Mouse (Mus musculus) left cerebral cortex, postnatal 25 days (tissue): ENCODE data around the gene Bex1. TPM values are rescaled to one million over a fixed set of nuclear protein-coding genes. Genes with fewer than 3 reads are reported as not detected.
A peak's percentile ranks its signal among the peaks of the same experiment; 100 is the strongest.

Experiments
- DNase-seq, 2 experiments: peaks; one replicate each; pipeline ENCODE4 v3.0.0; 2022; ENCODE audit warnings: low spot score in 2 of 2, mixed read lengths in 1 of 2
- intact Hi-C: fragments of 180-260 bp; cut with DNase I; formaldehyde crosslinking; loops from one replicate; pipeline ENCODE4 v1.15.1; 2025
- microRNA-seq, 2 experiments: library from miRNA; unstranded; fragments of <30 nt; microRNA quantifications; one replicate each; pipeline ENCODE4 v1.2.0; 2022
- total RNA-seq, 2 experiments: library from RNA; stranded (reverse); gene quantifications; 2 replicates each; pipeline ENCODE4 v1.2.3; 2021

Bex1 gene
- total RNA-seq, 2 experiments from 2014 or later: 87.8 to 89.8 TPM

DNA sequence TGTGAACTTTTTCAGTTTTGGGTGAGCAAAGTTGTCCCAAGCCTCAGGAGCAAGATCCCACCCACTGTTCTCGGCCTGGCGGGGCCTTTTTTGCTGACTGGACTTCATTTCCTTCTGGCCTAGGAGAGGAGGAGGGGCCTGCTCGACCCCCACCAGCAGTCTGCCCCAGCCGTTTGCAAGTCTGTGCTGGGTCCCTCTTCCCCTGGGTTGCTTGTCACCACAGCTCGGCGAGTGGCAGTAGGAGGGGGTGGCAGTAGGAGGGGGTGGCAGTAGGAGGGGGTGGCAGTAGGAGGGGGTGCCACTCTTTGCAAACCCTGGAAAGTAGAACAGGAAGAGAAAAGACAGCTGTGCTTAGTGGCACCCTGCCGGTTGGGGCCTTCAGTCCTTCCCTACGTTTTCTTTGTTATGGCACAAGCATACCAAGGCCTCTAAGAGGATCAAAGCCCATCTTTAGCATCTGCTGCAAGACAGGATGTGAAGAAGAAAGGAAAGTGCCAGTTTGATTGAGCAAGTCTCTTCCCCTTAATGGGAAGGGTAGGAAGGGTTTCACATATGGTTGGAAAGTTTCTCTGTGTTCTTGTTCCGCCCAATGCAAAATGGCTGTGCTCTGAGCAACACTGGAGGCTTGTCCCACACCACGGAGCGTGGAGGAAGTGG lies 34.3 kb downstream of the Bex1 start:
- DNase-seq: no peak
- intact Hi-C loops: no loop called here

DNA sequence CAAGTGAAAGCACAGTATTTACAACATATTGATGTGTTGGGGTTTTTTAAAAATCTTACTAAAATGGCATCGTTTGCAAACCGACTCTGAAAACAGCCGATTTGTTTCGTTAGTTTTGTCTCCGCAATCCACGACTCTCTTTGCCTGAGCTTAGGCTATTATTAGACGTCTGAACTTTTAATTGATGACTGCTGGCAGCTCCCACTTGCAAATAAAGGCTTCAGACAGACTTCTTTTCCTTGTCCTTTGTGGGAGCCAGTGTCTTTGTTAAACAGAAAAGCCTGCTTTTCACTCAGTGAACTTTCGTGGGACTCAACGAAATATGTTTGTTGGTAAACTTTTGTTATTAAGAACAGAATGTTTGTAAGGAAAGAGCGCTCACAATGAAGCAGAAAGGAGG lies 42.5 kb downstream of the Bex1 start:
- intact Hi-C loops: no loop called here

DNA sequence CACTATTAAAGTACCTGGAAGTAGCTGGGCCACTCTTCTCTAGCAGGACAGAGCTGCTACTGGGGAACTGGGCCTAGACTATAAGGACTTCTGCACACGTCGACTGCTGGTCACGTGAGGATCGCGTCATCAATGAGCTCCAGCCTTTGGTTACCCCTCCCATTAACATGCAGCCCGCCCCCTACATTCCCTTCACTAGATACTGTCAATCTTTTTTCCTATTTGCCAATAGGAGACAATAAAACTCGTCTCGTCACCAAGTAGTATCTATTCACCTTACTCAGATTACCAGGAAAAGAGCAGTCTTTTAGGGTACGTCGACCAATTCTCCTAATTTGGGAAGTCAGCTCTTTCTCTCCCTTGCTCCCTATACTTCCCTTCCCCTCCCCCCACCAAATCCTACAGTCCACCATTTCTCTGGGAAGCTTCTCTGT lies 43.2 kb downstream of the Bex1 start, which contains the start of gene Tceal8:
Gene Tceal8, minus strand, starts transcription at position 225 of the 434 bp plus-strand sequence.
- DNase-seq: peak; percentile 71 to 89
- intact Hi-C loops: no loop called here

More for the DNA sequence above, 42.5 kb downstream of the Bex1 start:
- no peak for DNase-seq

DNA sequence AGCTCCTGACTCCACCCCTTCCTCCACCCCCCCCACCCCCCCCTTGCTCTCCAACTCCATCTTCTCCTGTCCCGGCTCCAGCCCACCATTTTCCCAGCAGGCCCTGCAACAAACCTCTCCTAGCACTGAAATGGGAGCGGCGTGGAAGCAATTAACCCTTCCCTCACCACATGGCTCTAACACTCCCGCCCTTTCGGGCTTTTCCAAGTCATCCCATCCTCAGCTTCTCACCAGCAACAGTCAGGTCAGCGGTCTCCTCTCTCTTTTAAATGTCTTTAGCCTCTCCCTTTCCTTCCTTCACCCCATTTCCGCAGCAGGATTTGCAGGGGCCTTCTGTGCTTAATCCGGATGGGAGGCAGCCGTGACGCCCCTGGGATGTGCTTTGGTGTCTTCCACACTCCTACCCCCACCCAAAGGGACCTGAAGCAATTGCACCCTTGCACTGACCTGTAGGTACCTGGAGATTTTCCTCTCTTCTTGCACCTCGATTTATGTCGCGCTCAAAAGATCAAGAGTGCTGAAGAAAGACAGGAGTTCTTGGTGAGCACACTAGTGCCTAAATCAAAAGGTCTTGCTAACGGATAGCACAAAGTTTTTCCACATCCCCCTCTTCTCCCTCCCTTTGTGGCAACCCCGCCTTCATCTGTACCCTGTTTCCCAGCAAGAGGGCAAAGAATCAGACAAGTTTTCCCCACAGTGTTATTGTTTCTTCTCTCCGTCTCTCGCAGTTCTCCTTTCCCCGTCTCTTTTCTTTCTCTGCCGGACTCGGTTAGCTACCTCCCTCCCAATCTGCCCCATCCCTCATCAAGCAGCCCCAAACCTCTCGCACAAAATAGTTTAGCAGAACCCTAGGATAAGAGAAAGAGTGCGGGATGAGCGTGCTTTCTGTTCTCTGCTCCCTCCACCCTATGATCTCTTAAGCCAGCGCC lies 43.9 kb downstream of the Bex1 start:
- intact Hi-C loops: no loop called here
- DNase-seq: peak; percentile 49 to 71

DNA sequence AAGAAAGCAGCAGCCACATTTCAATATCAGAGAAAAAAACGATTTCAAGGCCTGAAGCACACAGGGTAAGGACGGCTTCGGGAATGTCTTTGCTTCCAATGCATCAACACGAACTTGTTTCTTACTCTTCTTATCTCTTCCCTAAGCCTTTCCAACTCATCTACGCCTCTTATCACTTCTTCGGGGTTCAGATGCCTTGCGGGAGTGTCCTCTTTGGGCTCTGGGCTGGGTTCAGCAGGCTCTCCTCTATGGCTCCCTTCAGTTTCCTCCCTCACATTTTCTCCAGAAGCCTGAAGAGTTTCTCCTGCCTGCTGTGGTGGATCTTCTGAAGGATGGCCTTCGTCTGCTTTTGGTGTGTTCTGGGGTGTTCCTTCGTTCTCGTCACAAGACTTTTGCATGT lies 44.7 kb downstream of the Bex1 start:
- intact Hi-C loops: no loop called here
- DNase-seq: no peak

Small RNA genes lying within 50 kb of the gene (microRNA-seq; reads per million reads assigned to microRNA genes)
- gene Mir6383: 0 reads per million in 2 experiments

Other genes with a start within 250 kb of the Bex1 start
- gene Arxes2, start 221.7 kb downstream of the Bex1 start, total RNA-seq: 10 to 100 TPM; 66.2 to 75.0 TPM
- gene Arxes1, start 182.1 kb downstream of the Bex1 start, total RNA-seq: 10 to 100 TPM; 40.7 to 41.9 TPM
- gene Bex2, start 147.3 kb downstream of the Bex1 start, total RNA-seq: 100 to 1,000 TPM; 384 to 394 TPM
- gene Nxf3, start 130.3 kb downstream of the Bex1 start, total RNA-seq: not detected
- 10 to 100 TPM; 19.8 to 22.3 TPM for gene Bex4, start 76.5 kb downstream of the Bex1 start, total RNA-seq
- gene Tceal8, start 43.2 kb downstream of the Bex1 start, total RNA-seq: 10 to 100 TPM; 32.8 to 45.5 TPM
- 100 to 1,000 TPM; 125 to 156 TPM for gene Tceal5, start 11.6 kb downstream of the Bex1 start, total RNA-seq
- gene Tceal7, start 734 bp downstream of the Bex1 start, total RNA-seq: 1 to 10 TPM; 1.9 to 2.2 TPM
- 100 to 1,000 TPM; 119 to 122 TPM for gene Tceal9, start 29.6 kb upstream of the Bex1 start, total RNA-seq
- gene Bex3, start 54.7 kb upstream of the Bex1 start, total RNA-seq: 100 to 1,000 TPM; 307 to 324 TPM